Mouse (Mus musculus): Measurements from ENCODE around the gene Brix1. TPM values are rescaled to one million over a fixed set of nuclear protein-coding genes. Genes with fewer than 3 reads are reported as not detected.
"Not testable (repeated sequence)": the region's sequence is repeated elsewhere in the genome, so short reads cannot be mapped to it uniquely, and the experiment has no call there.

Brix1 gene
- polyA plus RNA-seq, 2 experiments, result 14.9 to 72.3 TPM

DNA sequence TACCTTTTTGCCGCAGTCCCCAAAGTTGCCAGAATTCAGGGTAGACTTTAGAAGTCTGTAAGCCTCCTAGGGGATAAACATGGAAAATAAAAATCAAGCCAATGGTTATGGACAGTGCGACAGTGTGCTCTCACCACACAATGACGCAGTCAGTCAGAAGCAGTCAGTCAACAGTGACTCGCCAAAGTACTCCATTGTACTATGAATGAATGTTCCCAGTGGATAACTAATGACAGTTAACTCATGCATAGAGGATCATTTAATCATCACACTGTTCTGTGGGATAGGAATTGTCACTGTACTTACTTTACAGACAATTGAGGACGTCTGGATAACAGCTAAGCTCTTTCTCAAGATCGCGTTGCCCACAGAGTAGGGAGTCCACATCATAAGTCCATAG, 29.4 kb upstream of the Brix1 start:
- Histone ChIP-seq H3K9ac (replicated peaks) (no peak overlapping the region), H3K27me3 (ENCODE audit: control insufficient read depth, insufficient read depth, low read length) (no peaks in the 10 kb centered on the region), H3K36me3 (replicated peaks; ENCODE audit: control insufficient read depth, insufficient read depth, low read depth) (no peaks in the 10 kb centered on the region), H3K4me1 (replicated peaks; ENCODE audit: control insufficient read depth in 2 of 2, insufficient read depth in 2 of 2, low read length in 1 of 2) (no peaks in the 10 kb centered on the region), H3K4me2 (ENCODE audit: low read depth) (no peak overlapping the region), H3K4me3 (ENCODE audit: insufficient read depth in 1 of 2, low read depth in 2 of 2, low read length in 2 of 2) (no peak overlapping the region), H3K27ac (no peak overlapping the region), H3K9me3 (ENCODE audit: control insufficient read depth, low read length) (no peaks in the 10 kb centered on the region)
- no peak for TF ChIP-seq EP300 (IDR thresholded peaks at IDR 0.05; ENCODE audit: low read depth)
- no peak for TF ChIP-seq CTCF (IDR thresholded peaks at IDR 0.05; ENCODE audit: low read depth)
- DNase-seq (ENCODE audit: low read depth in 3 of 3, low spot score in 3 of 3) (no peak), ATAC-seq (ENCODE audit: insufficient read depth) (no peak)
- 73% methylated on average over 7 of the region's 7 CpGs for WGBS (ENCODE audit: insufficient replicate concordance)

DNA sequence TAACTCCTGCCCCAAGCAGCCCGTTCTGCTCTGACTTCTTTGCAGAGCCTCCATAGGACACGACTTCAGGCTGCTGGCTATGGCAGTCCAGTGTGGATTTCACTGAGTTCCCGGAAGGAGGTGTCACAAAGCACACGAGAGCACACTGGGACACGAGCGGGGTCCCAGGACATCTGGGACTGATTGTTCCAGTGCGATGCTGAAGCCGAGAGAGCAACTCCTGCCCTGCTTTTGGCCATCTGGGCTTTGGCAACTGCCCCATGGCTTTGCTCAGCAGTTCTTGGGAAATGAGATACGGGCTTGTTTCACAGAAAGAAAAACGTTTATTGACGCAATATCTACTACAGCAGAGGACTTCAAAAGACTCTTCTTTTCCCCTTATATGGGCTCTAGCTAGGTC, 20.4 kb upstream of the Brix1 start:
- WGBS (ENCODE audit: insufficient replicate concordance), result 65% methylated on average over 11 of the region's 11 CpGs
- Histone ChIP-seq H3K27ac (no peak overlapping the region), H3K4me2 (ENCODE audit: low read depth) (no peak overlapping the region), H3K36me3 (replicated peaks; ENCODE audit: control insufficient read depth, insufficient read depth, low read depth) (no peaks in the 10 kb centered on the region), H3K4me3 (ENCODE audit: insufficient read depth in 1 of 2, low read depth in 2 of 2, low read length in 2 of 2) (no peak overlapping the region), H3K9me3 (ENCODE audit: control insufficient read depth, low read length) (no peaks in the 10 kb centered on the region), H3K27me3 (ENCODE audit: control insufficient read depth, insufficient read depth, low read length) (no peaks in the 10 kb centered on the region), H3K4me1 (replicated peaks; ENCODE audit: control insufficient read depth in 2 of 2, insufficient read depth in 2 of 2, low read length in 1 of 2) (no peaks in the 10 kb centered on the region), H3K9ac (replicated peaks) (no peak overlapping the region)
- TF ChIP-seq CTCF (IDR thresholded peaks at IDR 0.05; ENCODE audit: low read depth) (no peak), EP300 (IDR thresholded peaks at IDR 0.05; ENCODE audit: low read depth) (no peak)
- DNase-seq (ENCODE audit: low read depth in 3 of 3, low spot score in 3 of 3), result no peak
- ATAC-seq (ENCODE audit: insufficient read depth), result no peak

DNA sequence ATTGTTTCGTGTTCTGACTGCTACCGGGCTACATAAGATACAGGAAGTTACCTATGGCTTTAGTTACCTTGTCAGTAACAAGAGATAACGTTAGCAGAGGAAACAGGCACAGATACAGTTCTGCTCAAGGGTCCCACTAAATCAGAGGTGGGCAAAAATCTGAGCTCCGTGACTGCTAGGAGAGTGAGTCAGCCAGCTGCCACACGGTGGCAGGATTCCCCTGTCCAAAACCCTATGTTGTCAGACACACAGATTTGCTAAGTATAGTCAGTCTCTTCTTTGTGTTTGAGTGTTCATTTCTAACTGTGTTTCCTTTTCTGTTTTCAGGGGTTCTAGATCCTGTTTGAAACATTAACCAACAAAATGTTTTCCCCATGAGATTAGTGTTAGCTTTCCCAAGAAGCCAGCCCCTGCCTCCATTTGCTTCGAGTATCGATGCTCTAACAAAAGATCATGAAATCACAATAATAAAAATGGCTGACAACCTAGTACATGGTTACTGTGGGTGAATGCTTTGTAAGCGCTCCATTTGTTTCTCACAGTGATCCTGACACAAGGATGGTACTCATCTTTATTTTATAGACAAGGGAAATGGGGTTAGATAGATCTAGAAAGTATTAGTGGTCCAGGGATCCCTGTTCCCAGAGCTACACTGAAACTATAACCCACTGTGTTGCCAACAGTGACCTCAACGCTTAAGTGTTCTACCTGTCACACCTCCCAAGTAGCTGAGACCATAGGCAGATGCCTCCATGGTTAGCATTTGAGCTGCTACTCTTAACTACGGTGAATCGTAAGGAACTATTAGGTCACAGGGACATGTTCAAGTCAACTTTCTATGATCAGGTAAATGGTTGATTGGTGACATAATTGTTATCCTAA, 15.3 kb upstream of the Brix1 start:
- no peak overlapping the region for H3K9ac ChIP-seq (replicated peaks)
- H3K4me2 ChIP-seq (ENCODE audit: low read depth), result no peak overlapping the region
- H3K36me3 ChIP-seq (replicated peaks; ENCODE audit: control insufficient read depth, insufficient read depth, low read depth), result no peaks in the 10 kb centered on the region; the same call in 1 of the 2 replicates
- ATAC-seq (ENCODE audit: insufficient read depth) (no peak), DNase-seq (ENCODE audit: low read depth in 3 of 3, low spot score in 3 of 3) (no peak)
- H3K4me1 ChIP-seq (replicated peaks; ENCODE audit: control insufficient read depth in 2 of 2, insufficient read depth in 2 of 2, low read length in 1 of 2), result no peaks in the 10 kb centered on the region
- no peak overlapping the region for H3K4me3 ChIP-seq (ENCODE audit: insufficient read depth in 1 of 2, low read depth in 2 of 2, low read length in 2 of 2)
- TF ChIP-seq EP300 (IDR thresholded peaks at IDR 0.05; ENCODE audit: low read depth) (no peak), CTCF (IDR thresholded peaks at IDR 0.05; ENCODE audit: low read depth) (peak; percentile 63)
- H3K27ac ChIP-seq, result no peak overlapping the region
- H3K27me3 ChIP-seq (ENCODE audit: control insufficient read depth, insufficient read depth, low read length), result no peaks in the 10 kb centered on the region
- WGBS (ENCODE audit: insufficient replicate concordance), result 44% methylated on average over 11 of the region's 11 CpGs
- H3K9me3 ChIP-seq (ENCODE audit: control insufficient read depth, low read length), result no peaks in the 10 kb centered on the region

DNA sequence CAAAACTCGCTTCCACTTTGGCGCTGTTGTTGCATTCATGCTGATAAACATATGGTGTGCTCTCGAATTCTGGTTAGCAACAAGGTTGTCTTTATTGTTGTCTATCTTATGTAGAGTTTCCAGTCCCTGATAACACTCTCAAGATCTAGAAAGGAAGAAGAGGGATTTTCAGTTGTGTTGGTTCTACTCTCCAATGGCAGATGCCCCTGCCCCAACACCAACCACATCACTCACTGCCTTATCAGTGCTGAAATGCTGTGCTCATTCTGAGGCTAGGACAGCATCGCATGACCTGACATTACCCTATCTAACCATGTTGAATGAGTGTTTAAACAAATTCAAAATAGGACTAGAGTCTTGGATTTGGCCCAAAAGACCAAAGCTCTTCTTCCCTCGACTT, 14.3 kb upstream of the Brix1 start:
- H3K36me3 ChIP-seq (replicated peaks; ENCODE audit: control insufficient read depth, insufficient read depth, low read depth), result no peaks in the 10 kb centered on the region; the same call in 1 of the 2 replicates
- ATAC-seq (ENCODE audit: insufficient read depth) (no peak), DNase-seq (ENCODE audit: low read depth in 3 of 3, low spot score in 3 of 3) (no peak)
- H3K9ac ChIP-seq (replicated peaks), result no peak overlapping the region
- no peak overlapping the region for H3K4me2 ChIP-seq (ENCODE audit: low read depth)
- H3K4me3 ChIP-seq (ENCODE audit: insufficient read depth in 1 of 2, low read depth in 2 of 2, low read length in 2 of 2), result no peak overlapping the region
- H3K27me3 ChIP-seq (ENCODE audit: control insufficient read depth, insufficient read depth, low read length), result no peaks in the 10 kb centered on the region
- WGBS (ENCODE audit: insufficient replicate concordance), result 52% methylated on average over 5 of the region's 5 CpGs
- no peak for TF ChIP-seq EP300 (IDR thresholded peaks at IDR 0.05; ENCODE audit: low read depth)
- no peak for TF ChIP-seq CTCF (IDR thresholded peaks at IDR 0.05; ENCODE audit: low read depth)
- H3K27ac ChIP-seq, result no peak overlapping the region
- H3K4me1 ChIP-seq (replicated peaks; ENCODE audit: control insufficient read depth in 2 of 2, insufficient read depth in 2 of 2, low read length in 1 of 2), result no peaks in the 10 kb centered on the region
- H3K9me3 ChIP-seq (ENCODE audit: control insufficient read depth, low read length), result no peaks in the 10 kb centered on the region

DNA sequence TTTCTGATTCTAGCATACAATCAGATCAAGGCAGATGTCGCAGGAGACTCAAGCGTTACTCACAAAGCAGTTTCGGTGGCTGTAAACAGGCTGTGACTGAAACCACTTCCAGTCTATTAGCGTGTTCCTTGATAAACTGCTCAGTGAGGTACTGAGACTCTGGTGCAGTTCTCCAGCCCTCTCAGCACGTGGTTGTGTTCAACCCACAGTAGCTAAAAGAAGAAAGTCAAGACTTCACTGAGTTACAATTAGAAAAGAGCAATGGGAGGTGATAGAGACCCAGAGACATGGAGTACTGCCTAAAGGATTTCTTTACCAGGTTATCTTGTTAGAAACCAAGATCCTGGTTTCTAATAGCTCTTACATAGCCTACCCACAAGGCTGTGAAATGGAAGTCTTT, 13.8 kb upstream of the Brix1 start:
- Histone ChIP-seq H3K4me3 (ENCODE audit: insufficient read depth in 1 of 2, low read depth in 2 of 2, low read length in 2 of 2) (no peak overlapping the region), H3K27ac (no peak overlapping the region), H3K4me1 (replicated peaks; ENCODE audit: control insufficient read depth in 2 of 2, insufficient read depth in 2 of 2, low read length in 1 of 2) (no peaks in the 10 kb centered on the region), H3K36me3 (replicated peaks; ENCODE audit: control insufficient read depth, insufficient read depth, low read depth) (no peaks in the 10 kb centered on the region; the same call in 1 of the 2 replicates), H3K27me3 (ENCODE audit: control insufficient read depth, insufficient read depth, low read length) (no peaks in the 10 kb centered on the region), H3K9me3 (ENCODE audit: control insufficient read depth, low read length) (no peaks in the 10 kb centered on the region), H3K4me2 (ENCODE audit: low read depth) (no peak overlapping the region), H3K9ac (replicated peaks) (no peak overlapping the region)
- DNase-seq (ENCODE audit: low read depth in 3 of 3, low spot score in 3 of 3), result no peak
- no peak for ATAC-seq (ENCODE audit: insufficient read depth)
- 59% methylated on average over 5 of the region's 5 CpGs for WGBS (ENCODE audit: insufficient replicate concordance)
- no peak for TF ChIP-seq CTCF (IDR thresholded peaks at IDR 0.05; ENCODE audit: low read depth)
- TF ChIP-seq EP300 (IDR thresholded peaks at IDR 0.05; ENCODE audit: low read depth), result no peak

DNA sequence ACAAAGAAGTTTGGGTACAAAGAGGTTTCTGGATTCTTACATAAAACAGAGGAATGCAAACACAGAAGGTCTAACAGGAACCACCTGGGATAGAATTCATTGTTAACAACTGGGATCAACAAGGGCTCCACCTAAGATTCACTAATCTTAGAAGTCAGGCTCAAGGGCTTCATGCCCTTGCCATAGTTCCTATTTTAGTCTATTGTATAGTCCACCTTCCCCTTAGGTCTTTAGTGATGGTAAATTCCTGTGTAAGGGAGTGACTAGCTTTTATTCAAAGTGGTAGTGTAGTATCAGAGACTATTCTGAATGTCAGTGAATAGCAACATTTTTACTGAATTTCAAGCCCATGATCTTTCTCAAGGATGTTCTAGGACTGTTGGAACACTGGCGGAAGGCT, 10.9 kb upstream of the Brix1 start:
- H3K36me3 ChIP-seq (replicated peaks; ENCODE audit: control insufficient read depth, insufficient read depth, low read depth); ATAC-seq (ENCODE audit: insufficient read depth); DNase-seq (ENCODE audit: low read depth in 3 of 3, low spot score in 3 of 3); H3K27ac ChIP-seq; H3K9me3 ChIP-seq (ENCODE audit: control insufficient read depth, low read length); H3K4me2 ChIP-seq (ENCODE audit: low read depth); H3K4me1 ChIP-seq (replicated peaks; ENCODE audit: control insufficient read depth in 2 of 2, insufficient read depth in 2 of 2, low read length in 1 of 2); H3K27me3 ChIP-seq (ENCODE audit: control insufficient read depth, insufficient read depth, low read length); H3K9ac ChIP-seq (replicated peaks); H3K4me3 ChIP-seq (ENCODE audit: insufficient read depth in 1 of 2, low read depth in 2 of 2, low read length in 2 of 2): not testable (repeated sequence)
- 78% methylated on average over 1 of the region's 1 CpGs for WGBS (ENCODE audit: insufficient replicate concordance)

Data from liver, embryonic 14.5 days (tissue).